Mouse (Mus musculus): ENCODE measurements around the gene Tns4.

Tns4 gene

DNA sequence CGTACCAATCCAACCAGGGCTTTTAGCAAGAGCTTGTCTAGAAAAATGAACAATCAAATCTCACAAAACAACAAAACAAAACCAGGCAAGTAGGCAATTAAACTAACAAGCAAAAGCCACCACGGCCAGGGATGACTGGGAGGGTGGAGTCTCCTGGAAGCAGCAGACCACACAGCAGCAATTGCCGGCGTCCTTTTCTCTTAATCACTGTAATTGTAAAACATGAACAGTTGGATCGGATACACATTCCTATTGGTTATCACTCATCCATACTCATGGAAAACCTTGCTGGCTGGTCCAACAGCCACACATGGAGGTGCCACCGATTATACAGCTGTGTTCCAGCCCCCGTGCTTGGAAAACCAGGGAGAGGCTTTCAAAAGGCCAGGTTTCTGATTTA lies 28.8 kb upstream of the Tns4 start:
- DNase-seq (ENCODE audit: low spot score), result no peak

DNA sequence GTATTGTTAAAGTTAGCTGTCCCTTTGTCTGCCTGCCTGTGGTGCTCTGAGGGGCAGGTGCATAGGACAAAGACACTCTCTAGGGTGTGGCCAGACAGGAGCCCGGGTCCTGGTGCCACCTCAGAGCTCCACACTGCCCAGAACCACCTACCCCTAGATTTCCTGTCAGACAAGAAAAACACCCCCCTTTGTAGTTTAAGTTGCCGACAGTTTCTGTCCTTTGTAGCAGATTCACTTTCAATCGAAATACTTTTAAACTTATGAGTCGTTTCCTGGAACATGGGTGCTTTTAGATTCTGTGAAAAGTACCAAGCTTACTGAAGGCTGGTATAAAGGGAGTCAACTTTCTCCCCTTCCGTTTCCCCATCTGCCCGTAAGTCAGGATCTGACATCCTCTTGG lies 26.8 kb upstream of the Tns4 start:
- DNase-seq (ENCODE audit: low spot score), result no peak

DNA sequence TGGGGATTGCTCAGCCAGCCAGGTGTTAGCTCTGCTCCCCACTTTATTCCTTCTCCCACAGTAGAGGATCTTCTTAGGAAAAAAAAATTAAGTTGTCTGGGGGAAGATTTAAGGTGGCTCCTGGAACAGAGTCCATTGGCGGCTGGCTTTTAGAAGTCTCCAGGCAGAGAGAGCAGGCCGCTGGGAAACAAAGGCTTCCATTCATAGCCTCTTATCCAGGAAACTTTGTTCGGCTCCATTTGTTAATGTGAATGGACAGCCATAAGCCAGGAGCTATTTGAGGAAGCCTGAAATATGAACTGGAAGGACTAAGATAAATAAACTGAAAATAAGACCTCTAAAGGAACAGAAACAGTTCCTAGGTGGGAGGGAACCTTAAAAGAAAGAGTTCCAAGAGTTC lies 24.0 kb upstream of the Tns4 start:
- no peak for DNase-seq (ENCODE audit: low spot score)

DNA sequence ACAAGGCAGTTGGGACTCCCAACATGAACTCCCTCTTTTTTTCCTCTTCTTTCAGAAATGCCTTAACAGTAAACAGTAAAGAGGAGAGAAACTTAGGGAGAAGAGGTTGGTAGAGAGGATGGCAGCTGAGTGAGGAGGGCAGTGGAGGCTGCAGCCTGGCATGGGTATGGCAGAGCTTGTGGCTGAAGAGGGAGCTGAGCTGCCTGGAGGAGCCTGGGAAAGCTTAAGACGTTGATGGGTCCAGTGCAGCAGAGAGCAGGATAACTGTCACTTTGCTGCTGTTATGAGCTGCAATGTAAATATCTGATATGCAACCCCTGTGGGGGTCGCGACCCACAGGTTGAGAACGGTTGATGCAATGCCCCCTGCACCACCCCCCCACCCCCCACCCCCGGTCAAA lies 23.6 kb upstream of the Tns4 start:
- DNase-seq (ENCODE audit: low spot score), result no peak

DNA sequence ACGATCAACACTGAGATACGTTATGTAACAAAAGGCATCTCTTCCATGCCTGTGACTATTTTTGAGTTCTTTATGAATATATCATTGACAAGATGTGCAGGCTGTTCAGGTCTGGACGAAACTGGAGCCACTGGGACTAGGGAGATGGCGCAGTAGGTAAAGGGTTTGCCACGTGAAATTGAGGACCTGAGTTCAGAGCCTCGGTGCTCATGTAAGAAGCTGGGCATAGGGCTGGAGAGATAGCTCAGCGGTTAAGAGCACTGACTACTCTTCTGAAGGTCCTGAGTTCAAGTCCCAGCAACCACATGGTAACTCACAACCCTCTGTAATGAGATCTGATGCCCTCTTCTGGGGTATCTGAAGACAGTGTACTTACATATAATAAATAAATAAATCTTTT lies 22.5 kb upstream of the Tns4 start:
- no peak for DNase-seq (ENCODE audit: low spot score)

DNA sequence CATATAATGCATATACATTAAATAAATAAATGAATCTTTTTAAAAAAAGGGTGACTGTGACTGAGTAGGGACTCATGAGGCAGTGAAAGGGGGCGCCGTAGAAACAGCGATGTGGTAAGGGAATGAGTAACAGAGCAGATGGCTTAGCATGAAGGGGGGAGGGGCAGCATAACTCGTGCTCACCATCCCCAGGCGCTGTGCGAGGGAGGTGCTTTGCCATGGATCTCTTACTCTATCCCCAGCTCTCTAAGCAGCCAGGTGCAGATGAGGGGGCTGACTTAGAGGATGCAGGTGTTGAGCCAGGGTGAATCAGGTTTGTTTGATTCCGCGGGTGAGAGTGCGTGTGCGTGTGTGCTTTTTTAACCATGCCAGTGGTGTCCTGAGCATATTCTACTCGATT lies 22.0 kb upstream of the Tns4 start:
- no peak for DNase-seq (ENCODE audit: low spot score)

DNA sequence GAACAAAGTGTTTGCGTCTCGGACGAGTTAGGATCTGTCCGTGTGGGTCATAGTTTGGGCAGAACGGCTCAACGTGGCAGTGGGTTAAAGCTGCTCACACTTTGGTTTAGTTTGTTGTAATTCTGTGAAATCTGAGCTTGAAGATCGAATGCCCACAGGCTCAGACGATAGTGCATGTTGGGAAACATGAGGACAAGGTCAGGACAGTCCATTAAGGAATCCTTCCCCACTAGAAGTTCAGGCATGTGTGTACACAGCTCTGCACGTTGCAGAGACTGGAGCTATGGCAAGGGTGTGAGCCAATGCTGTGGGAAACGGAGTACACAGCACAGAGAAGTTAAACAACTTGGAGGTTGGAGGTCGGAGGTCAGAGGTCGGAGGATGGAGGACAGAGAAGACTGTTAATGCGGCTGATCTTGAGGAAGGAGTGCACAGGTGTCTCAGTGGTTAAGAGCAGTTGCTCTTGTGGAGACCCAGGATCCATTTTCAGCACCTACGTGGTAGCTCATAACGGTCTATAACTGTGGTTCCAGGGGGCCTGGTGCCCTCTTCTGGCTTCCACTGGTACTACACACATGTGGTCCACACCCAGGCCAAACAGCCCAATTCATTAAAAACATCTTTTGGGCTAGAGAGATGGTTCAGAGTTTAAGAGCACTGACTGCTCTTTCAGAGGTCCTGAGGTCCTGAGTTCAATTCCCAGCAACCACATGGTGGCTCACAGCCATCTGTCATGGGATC lies 21.4 kb upstream of the Tns4 start:
- DNase-seq (ENCODE audit: low spot score), result no peak

DNA sequence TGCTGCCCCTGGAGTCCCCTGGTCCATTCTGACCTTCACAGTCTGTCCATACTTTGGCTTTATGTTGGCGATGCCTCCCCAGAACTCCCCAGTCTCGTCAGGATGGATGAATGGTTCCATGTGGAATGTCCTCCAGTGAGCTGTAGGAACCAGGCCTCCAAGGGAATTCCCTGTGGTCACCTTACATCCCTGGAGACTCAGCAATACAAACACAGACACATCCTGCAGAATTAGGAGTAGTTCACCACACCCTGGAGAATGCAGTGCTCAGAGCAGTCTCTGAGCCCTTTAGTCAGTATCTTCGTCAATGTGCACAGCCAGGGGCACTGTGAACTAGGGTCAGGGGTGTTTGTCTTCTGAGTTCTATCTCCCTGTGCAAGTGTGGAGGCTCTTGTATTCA lies 19.2 kb upstream of the Tns4 start:
- DNase-seq (ENCODE audit: low spot score), result no peak

DNA sequence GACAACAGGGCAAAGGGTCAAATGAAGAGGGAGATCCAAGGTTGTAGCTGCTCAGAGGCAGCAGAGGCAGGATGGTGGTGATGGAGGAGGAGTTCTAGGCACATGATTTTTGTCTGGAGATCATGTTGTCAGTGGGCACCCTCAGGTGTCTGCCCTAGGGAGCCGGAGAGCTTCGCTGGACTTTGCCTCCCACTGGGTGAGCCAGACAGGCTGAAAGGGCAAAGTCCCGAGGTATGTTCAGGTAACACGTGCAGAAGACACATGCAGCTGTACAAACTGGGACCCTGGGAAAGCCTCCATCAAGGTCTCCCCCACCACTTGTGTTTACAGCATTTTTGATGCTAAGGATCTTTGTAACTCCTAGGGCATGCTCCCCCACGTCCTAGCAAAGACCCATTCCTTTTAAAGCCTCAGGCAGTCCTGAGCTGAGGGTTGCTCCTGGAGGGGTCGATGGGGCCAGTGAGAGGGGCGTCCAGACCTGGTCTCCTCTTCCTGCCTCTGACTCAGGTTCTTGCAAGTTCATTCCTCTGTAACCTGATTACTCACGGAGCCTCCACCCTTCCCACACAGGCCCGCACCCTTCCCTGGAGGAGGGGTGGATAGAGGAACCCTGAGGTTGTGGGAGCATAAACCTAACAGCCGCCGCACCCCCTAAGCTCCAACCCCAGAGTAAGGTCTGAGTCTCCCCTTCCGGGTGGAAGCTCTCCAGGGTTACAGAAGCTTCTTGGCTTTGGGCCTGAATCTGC lies 17.0 kb upstream of the Tns4 start:
- no peak for DNase-seq (ENCODE audit: low spot score)

DNA sequence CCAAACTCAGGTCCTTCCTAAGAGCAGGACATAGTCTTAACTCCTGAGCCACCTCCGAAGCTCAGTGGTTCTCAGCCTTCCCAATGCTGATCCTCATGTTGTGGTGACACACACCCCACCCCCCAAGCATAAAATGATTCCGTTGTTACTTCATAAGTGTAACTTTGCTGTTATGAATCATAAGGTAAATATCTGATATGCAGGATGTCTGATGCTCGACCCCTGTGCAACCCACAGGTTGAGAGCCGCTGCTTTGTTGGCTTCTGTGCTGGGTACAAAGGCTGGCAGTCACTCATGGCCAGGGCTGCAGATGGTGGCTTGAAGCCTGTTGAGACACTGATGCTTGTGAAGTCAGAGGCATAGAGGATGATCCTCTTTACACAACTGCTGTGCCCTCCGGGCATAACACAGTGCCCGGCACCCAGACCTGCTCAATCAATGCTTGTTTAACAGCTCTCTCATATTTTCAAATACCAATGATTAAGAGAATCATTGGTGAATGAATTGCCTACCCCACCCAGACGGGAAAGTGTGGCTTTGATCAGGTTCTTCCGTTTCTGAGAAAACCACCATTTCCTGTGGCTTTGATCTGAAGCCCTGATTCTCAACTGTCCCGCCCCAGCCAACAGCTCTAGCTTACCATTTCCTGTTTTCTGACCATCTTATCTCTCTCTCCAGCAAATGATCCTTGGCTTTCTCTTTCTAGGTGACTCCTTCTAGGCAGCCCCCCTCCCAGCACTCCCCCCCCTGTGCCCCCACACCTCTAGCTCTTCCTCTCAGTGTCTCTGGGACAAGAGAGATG lies 15.7 kb upstream of the Tns4 start:
- no peak for DNase-seq (ENCODE audit: low spot score)

DNA sequence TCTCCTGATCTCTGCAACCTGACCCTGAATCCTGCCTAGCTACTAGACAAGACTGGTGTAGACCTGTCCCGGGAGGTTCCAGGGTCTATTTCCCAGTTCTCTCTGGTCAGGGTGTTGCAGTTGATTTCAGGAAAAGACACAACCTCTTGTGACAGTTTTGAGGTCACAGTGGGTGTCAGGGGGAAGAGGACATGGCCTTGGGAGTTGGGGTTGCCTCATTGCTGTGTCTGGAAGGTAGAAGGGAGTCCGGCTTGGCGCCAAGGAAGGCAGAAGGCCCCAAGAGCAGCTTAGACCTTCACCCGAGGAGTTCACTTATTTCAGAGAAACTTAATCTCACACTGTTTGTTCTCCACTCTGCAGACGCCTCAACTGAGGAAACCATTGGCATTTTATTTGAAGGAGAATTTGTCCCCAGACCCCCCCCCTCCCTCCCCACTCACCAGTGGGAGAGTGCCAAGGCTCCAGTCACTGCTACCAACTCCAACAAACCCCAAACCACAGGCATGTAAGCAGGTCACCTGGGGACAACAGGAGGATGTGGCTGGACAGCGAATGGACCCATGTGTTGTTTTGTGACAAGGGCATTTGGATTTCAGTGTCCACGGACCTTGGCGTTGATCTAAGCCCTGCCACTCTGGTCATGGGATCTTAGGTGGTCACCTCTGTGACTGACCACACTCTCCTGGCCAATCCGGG lies 13.6 kb upstream of the Tns4 start:
- DNase-seq (ENCODE audit: low spot score), result no peak

DNA sequence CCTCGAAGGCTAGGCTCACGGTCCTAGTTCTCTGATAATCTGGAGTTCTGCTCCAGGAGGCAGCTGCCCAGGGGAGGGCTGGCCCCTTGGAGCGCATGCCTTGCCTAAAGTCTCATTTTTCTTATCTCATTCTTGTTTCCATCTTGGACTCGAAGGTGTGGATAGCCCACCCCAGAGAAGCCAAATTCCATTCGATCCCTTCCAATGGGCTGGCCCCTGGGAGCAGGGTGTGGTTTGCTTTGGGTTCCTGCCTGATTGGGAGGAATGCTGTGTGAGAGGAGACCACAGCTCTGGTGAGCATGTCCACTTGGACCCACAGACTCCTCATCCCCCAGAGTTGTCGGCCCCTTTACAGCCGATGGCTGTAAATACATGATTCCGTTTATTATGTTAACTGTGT lies 12.6 kb upstream of the Tns4 start:
- no peak for DNase-seq (ENCODE audit: low spot score)

DNA sequence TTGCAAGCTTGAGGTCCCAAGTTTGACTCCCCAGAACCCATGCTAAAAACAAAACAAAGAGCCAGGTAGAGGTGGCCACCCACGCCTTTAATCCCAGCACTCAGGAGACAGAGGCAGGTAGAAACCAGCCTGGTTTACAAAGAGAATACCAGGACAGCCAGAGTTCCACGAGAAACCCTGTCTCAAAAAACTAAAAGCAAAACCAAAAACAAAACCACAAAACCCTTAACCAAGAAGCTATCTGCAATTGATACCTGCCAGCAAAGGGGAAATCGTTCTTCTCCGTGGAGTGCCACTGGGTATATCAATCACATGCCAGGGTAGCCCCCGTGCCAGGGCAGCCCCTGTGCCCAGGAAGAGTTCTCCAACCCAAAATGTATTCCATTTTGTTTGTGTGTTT lies 11.1 kb upstream of the Tns4 start:
- no peak for DNase-seq (ENCODE audit: low spot score)

DNA sequence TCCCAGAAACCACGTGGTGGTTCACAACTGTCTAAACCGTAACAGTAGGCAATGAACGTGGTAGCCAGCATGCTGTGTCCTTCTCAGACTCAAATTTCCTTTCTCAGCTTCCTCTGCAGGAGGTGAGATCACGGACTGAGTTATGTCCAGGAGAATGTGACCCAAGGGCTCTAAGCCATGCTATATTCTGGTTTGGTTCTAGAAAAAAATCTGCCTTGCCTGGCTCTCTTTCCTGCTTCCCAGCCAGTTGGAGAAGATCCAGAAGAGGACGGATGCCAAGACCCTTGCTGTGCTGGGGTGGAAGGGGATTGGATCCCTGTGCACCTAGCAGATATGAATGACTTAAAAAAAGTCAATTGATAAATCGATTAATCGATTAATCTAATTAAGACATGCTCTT lies 10.4 kb upstream of the Tns4 start:
- no peak for DNase-seq (ENCODE audit: low spot score)

DNA sequence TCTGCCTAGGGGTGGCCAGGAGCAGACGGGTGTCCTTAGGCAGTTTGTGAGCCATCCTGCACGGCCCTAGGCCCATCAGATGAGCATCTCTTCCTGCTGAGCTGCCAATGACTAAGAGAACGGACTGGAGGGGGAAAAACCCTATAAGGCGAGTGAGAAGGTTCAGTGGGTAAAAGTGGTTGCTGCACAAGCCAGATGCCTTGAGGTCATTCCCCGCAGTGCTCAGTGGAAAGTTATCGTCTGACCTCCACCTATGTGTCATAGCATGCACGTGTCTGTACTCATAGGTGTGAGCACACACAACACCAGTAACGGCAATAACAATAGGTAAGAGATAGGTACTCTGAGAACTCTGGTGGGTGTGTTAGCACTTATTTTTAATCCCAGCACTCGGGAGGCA lies 9.8 kb upstream of the Tns4 start:
- no peak for DNase-seq (ENCODE audit: low spot score)

DNA sequence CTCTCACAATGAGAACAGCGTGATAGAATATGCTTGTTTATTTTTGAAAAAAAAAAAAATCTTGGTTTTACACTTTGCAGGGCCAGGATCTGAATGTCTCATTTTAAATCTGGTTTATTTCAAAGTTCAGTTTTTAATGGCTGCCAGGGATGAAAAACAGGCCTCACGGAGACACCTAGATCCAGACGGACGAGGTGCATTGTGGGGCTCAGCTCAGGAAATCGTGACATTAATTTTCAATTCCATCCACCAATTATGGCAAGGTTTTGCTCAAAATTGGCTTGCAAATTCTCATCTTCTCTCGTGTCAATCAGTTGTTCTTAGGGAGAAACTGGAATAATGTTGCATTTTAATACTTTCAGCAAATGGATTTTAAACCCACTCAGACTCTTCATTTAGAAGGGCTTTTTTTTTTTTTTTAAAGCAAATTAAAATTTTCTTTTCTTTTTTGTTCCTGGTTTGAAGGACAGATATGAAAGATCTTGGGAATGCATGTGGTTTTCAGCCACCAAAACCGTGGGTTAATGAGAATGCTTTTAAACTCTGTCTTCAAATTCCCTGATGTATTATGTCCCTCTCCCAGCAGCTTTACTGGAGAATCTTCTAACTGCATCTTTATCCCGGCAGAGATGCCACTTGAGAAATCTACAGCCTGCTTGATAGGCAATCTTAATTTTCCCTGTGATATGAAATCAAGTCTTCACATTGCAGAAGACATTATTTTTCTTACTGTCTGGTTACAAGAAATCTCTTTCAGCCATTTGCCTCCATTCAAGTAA lies 8.1 kb upstream of the Tns4 start:
- no peak for DNase-seq (ENCODE audit: low spot score)

DNA sequence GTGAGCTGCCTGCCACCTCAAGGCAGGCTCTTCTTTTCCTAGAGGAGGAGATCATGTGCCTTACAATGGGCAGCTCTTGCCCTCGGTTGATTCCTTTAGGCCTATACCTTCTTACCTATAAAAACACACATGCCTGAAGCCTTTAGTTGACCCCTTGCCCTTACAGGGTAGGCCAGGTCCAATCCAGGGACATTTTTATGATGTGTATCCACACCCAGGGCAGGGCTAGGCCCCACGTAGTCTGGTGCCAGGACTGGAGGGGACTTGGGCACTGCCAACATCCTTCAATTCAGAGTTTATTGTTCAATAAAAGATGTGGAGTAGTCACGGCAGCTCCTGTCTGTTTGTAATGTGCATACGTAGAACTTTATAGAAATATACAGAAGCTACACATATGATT lies 7.3 kb upstream of the Tns4 start:
- no peak for DNase-seq (ENCODE audit: low spot score)

DNA sequence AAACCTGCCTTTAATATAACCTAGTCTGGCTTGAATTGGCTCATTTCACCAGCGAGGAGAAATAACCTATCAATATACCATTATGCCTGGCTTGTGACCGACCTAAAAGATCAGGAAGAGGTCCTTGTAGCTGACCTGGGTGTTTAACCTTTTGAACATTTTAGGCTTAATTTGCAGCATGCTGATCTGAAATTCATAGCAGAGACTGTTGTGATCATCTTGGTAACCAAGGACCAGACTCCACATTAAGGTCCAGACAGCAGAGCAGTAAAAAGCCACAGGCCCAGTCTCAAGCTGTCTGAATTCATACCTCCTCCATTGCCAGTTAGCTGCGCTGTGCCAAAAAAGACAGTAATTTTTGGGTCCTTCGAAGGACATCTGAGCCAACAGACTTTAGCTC lies 6.7 kb upstream of the Tns4 start:
- no peak for DNase-seq (ENCODE audit: low spot score)

DNA sequence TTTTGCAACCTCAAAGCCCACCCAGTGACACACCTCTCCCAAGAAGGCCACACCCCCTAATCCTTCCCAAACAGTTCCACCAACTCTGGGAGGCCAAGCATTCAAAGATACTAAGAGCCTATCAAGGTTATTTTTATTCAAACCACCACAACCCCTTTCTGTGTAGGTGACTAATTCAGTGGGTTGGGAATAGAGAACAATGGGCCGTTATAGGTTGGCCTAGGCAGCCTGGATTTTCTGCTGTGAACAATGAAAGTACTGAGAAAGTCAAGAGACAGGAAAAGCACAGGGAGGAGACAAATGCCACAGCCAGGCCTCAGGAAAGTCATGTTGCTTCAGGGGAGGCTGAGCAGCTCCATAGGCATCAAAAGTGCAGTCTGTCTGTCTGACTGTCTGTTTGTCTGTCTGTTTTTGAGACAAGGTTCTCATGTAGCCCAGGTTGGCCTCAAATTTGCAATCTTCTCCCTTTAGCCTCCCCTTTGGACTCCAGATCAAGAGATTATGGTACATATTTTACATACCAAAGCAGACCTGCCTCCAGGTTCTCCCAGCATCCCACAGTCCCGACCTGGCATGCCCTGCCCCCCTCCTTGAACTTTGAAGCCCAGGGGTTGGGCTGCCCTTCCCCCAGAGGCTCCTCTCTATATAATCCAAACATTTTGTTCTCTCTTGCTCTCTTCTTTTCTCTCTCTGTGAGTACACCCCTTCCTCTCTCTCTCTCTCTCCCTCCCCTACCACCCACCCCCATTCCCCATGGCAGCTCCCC lies 6.0 kb upstream of the Tns4 start:
- DNase-seq (ENCODE audit: low spot score), result no peak

DNA sequence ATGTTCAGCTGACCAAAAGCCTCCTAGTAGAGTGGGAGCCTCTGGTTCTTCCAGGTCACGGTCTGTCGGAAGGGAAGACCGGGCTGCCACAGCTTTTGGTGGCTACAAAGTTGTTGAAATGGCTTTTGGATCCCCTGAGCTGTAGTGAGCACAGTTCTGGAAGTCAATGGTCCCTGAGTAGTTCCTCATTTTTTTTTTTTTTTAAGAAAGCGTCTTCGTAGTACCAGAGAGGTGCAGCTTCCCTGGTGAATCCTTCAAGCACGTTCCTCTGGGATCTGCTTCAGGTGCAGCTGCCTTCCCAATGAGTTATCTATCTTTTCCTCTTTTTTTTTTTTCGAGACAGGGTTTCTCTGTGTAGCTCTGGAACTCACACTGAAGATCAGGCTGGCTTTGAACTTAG lies 4.6 kb upstream of the Tns4 start:
- no peak for DNase-seq (ENCODE audit: low spot score)

DNA sequence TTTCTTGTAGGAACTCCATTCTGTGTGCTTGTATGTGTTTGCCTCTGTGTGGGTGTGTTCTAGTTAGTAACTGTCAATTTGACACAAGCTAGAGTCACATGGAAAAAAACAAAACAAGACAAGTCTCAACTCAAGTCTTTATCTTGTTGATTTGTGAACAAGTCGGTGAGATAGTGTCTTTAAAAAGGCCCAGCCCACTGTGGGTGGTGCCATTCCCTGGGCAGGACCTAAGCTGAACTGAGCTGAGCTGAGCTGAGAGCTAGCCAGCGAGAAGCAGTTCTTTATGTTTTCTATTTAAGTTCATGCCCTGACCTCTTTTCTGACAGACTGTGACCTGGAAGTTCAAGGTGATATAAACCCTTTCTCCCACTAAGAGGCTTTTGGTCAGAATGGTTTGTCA lies 2.6 kb upstream of the Tns4 start:
- no peak for DNase-seq (ENCODE audit: low spot score)

Data from spleen, adult 12 weeks (tissue).